Mouse (Mus musculus): ENCODE data around the gene Wdtc1.

Wdtc1 gene

DNA sequence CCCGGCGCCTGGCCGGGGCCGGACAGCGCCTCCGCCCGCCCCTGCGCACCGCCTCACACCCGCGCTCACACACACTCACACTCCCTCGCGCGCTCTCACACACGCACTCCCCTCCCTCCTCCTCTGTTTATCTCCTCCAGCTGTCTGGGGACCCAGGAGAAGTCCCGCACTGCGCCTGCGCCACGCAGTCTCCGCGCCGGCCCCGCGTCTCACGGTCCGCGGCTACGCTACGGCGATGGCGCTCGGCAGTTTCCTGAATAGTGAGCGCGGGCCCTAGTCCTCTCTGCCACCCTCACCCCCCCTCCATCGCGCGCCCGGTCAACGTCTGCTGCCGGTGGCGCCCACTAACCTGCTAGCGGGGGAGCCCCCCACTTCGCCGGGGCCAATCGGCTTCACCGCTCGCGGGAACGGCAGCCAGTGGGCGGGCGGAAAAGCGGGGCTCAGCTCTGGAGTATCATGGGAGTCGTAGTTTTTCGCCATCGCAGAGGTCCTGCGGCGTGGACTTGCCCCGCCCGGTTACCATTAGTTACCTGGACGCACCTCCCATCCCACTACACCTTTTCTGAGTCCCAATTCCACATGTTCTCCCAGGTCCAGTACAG is 14.0 kb downstream of the Wdtc1 start:
- in situ Hi-C loops (cut with MboI; ENCODE audit: low pct_unique_long_range_greater_than_20kb in 1 of 2, low sequenced_read_pairs in 2 of 2, unreplicated experiment in 1 of 2), result no loop called here

DNA sequence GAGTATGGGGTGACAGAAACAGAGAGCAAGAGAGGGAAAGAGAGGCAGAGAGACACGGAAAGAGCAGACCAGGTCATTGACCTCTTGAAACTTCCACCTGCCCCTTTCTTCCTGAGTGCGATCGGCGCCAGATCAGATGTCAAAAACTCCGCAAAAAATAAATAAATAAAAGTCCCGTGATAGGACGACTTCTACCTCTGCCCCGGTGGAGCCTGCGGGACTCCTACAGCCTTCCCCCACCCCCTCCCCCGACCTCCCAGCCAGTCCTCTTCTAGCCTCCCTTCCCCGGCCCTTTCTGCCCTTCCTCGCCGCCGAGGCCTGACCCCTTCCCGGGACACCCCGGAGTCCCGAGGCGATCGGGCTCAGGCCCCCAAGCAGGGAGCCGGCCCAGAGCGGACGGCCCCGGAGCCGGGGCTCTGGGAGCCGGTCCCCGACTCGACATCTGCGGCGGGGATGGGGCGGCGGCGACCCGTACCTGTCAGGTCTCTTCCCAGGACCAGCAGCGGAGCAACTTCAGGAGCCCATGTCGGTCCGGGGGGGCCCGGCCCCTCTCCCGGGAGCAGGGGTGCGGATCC is 14.7 kb downstream of the Wdtc1 start:
- in situ Hi-C loops (cut with MboI; ENCODE audit: low pct_unique_long_range_greater_than_20kb in 1 of 2, low sequenced_read_pairs in 2 of 2, unreplicated experiment in 1 of 2), result no loop called here

DNA sequence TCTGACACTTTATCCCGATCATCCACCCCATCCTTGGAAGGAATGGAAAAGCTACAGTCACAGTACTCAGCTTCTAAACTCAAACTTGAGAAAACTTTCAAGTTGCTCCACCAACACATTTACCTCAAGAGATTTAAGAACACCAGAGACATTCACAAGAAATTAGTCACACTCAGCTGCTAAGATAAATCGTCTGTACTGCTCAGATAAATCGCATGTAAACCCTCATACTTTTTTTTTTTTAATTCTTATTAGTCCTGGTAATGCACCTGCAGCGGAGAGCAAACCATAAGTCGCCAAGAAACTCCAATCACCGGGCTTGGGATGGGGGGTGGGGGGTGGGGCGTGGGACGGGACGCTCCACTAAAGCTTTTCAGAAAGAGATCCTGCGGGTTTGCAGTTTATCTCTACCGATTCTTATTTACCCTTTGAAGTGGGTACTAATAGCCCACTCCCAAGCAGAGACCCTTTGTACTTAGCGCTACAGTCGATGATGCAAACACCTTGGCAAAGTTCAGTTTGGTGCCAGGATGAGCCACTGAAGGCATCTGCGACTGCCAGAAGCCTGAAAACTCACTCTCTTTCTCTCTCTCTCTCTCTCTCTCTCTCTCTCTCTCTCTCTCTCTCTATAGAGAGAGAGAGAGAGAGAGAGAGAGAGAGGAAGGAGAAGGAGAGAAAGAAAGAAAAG is 15.3 kb downstream of the Wdtc1 start:
- in situ Hi-C loops (cut with MboI; ENCODE audit: low pct_unique_long_range_greater_than_20kb in 1 of 2, low sequenced_read_pairs in 2 of 2, unreplicated experiment in 1 of 2), result no loop called here

DNA sequence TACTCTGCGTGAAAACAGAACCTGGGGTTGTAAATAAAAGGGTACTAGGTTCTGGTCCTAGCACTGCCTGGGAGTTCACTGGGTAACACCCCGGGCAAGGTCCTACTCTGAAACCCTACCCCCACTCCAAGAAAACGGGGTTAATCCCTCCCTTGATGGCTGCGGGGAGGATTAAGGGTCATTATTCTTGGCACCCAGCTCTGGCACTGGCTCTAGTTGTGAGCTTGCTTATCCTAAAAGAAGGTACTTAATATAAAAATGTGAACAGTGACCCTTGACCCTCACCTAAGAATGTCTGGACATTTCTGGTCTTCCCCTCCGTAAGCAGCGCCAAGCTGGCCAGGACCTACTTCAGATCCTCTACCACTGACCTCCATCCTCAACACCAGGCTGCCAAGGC is 20.0 kb downstream of the Wdtc1 start:
- in situ Hi-C loops (cut with MboI; ENCODE audit: low pct_unique_long_range_greater_than_20kb in 1 of 2, low sequenced_read_pairs in 2 of 2, unreplicated experiment in 1 of 2), result no loop called here

DNA sequence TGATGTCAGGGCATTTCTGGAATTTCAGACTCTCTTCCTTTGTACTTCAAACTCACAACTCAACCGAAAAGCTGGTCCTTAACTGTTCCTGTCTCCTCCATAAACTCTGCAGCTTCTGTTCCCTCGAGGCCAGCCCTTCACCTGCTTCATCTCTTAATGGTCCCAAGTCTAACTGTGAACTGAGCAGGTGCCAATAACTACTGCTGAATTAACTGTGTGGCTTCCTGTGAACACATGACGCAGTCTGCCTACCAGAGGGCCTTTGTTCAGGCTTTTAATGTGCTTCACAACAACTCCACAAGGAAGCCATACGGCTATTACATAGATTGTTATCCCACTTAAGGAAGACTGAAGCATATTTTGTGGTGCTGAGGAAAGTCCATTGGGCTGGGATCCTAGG is 23.0 kb downstream of the Wdtc1 start:
- in situ Hi-C loops (cut with MboI; ENCODE audit: low pct_unique_long_range_greater_than_20kb in 1 of 2, low sequenced_read_pairs in 2 of 2, unreplicated experiment in 1 of 2), result no loop called here

DNA sequence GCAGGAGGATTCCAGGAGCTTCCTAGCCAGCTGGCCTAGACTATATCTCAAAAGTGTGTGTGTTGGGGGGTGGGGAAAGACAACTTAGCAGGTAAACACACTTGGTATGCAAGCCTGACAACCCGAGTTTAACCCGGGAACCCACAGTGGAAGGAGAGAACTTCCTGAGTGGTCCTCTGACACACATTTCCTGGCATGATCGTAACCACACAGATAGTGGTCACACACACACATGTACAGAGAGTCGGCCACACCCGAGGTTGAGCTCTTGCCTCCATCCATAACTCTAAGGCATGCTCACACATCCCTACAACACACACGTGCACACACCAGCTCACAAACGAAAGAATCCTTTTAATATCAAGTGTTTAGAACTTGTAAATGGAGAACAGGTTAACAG is 25.2 kb downstream of the Wdtc1 start:
- in situ Hi-C loops (cut with MboI; ENCODE audit: low pct_unique_long_range_greater_than_20kb in 1 of 2, low sequenced_read_pairs in 2 of 2, unreplicated experiment in 1 of 2), result no loop called here

DNA sequence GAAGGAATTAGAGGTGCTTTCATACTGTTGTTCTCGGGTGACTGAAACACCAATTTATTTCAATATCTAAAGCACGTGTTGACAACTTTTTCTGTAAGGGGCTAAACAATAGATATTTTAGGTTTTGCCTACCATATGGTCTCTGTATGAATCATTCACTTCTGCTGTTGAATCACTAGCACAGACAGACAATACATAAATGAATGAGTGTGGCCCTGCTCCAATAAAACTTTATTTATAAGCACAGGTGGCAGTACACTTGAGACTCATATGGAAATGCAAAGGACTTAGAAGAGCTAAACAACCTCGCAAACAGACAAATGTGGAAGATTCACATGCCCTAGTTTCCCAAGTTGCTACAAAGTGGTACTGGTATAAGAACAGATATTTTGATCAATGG is 33.6 kb downstream of the Wdtc1 start:
- in situ Hi-C loops (cut with MboI; ENCODE audit: low pct_unique_long_range_greater_than_20kb in 1 of 2, low sequenced_read_pairs in 2 of 2, unreplicated experiment in 1 of 2), result no loop called here

DNA sequence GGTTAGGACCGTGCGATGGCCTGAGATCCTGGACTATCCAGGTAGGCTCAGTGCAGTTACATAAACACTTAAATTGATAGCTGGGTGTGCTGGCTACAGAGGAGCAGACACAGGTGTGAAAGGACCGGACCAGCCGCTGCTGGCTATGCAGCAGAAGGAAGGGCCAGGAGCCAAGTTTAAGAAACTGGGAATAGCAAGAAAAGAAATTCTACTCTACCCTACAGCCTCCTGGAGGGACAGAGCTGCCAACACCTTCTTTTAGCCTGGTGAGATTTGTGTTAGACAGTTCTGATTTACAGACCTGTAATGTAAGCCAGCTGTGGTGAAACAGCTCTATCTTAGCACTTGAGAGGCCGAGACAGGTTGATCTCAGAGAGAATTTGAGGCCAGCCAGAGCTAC is 37.3 kb downstream of the Wdtc1 start:
- in situ Hi-C loops (cut with MboI; ENCODE audit: low pct_unique_long_range_greater_than_20kb in 1 of 2, low sequenced_read_pairs in 2 of 2, unreplicated experiment in 1 of 2), result no loop called here

DNA sequence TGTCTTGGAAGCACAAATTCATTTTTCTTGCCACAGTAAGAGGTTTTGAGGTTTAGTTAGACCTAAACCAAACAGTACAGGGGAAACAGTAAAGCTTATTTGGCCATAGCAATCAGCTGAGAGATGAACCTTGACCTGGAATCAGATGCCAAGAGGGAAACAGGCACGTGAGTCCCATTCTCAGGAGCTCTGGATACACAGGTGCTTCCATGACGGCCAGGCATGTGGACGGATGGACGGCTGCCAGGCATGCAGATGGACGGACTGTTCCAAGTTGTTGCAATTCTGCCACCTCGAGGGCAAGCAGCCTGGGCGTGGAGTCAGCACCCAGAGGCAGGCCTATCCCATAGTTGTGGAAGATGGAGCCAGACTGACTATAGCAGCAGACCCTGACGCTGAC is 38.4 kb downstream of the Wdtc1 start:
- in situ Hi-C loops (cut with MboI; ENCODE audit: low pct_unique_long_range_greater_than_20kb in 1 of 2, low sequenced_read_pairs in 2 of 2, unreplicated experiment in 1 of 2), result no loop called here

DNA sequence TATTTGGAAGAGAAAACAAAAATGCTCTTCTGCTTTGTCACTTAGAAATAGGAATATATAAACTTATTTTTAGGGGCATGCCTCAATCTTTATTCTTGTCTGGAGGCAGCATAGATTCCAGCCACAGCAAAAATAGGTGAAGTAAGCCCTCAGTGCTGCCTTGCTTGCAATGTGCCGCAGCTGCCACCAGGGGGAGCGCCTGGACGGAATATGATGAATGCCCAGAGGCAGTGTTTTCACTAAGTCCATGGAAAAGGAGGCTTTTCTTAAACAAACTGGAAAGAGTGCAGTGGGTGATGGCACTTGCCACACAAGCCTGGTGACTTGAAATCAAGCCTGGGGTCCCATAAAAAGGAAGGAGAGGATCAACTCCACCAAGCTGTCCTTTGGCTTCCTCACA is 43.3 kb downstream of the Wdtc1 start:
- in situ Hi-C loops (cut with MboI; ENCODE audit: low pct_unique_long_range_greater_than_20kb in 1 of 2, low sequenced_read_pairs in 2 of 2, unreplicated experiment in 1 of 2), result loop anchor here in 1 of 2 experiments (10.0 kb wide), 1 partner anchor 375 kb away; no protein-coding TSS in a partner anchor

DNA sequence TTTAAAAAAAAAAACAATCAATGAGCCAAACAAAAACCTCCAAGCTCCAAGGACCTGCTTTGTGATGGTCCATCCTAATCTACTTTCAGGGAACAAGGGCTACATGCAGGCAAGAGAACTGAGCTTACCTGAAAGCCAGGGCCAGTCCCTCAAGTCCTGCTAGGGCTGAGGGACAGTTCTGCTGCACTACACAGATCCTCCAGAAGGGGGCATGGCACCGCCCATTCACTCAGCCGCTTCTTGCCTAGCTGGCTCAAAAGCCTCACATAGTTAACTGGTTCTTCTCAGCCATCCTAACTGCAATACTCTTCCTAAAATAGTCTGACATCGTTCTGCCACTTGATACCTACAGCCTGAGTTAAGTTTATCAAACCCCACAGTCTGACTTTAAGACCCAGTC is 46.0 kb downstream of the Wdtc1 start:
- in situ Hi-C loops (cut with MboI; ENCODE audit: low pct_unique_long_range_greater_than_20kb in 1 of 2, low sequenced_read_pairs in 2 of 2, unreplicated experiment in 1 of 2), result loop anchor here in 1 of 2 experiments (10.0 kb wide), 1 partner anchor 373 kb away; no protein-coding TSS in a partner anchor

DNA sequence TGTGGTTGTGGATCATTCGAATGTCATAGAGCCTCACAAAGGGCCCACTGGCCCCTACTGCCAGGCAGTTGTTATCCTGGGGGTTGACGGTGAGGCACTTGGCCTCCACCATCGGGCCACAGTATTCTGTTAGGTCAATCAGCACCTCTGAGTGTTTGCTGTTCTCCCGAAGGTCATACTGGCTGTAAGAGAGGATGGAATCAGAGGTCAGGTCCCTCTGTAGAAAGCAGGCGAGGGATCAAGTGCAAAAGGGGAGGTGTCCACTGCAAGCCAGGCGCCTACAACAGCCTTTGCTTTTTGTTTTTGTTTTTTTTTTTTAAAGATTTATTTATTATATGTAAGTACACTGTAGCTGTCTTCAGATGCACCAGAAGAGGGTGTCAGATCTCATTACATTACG is 47.5 kb downstream of the Wdtc1 start:
- in situ Hi-C loops (cut with MboI; ENCODE audit: low pct_unique_long_range_greater_than_20kb in 1 of 2, low sequenced_read_pairs in 2 of 2, unreplicated experiment in 1 of 2), result loop anchor here in 1 of 2 experiments (10.0 kb wide), 1 partner anchor 371 kb away; no protein-coding TSS in a partner anchor

DNA sequence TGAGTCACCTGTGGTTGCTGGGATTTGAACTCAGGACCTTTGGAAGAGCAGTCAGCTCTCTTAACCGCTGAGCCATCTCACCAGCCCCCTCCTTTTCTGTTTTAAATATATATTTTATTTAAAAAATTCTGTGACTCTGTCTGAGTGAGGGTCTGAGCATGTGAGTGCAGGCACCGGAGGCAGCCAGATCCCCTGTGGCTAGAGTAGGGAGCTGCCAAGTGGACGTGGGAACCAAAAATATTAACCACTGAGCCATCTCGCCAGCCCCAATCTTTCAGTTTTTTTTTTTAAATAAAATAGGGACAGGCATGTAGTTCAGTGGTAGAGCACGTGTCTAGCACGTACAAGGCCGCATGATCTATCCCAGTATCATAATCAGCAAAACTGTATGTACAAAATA is 48.5 kb downstream of the Wdtc1 start:
- in situ Hi-C loops (cut with MboI; ENCODE audit: low pct_unique_long_range_greater_than_20kb in 1 of 2, low sequenced_read_pairs in 2 of 2, unreplicated experiment in 1 of 2), result loop anchor here (5.0 to 10.0 kb wide), 2 partner anchors 87 to 370 kb away; no protein-coding TSS in a partner anchor

DNA sequence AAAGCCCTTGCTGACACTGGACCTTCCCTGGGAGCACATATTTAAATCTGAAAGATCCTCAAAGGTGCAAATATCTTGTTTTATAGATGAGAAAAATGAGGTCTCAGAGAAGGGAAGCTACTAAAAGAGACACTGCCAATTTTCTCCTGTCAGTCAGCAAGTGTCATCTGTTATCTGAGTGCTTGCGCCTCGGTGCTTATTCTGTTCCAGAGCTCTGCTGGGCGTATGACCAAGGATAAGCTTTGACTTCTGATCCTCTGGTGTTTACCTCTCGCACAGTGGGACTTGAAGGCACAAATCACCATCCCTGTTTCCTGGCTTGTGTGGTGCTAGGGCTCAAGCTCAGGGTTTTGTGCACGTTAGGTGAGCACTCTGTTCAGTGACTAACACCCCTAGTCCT is 50.6 kb downstream of the Wdtc1 start:
- in situ Hi-C loops (cut with MboI; ENCODE audit: low pct_unique_long_range_greater_than_20kb in 1 of 2, low sequenced_read_pairs in 2 of 2, unreplicated experiment in 1 of 2), result loop anchor here (5.0 to 10.0 kb wide), 2 partner anchors 85 to 368 kb away; no protein-coding TSS in a partner anchor

DNA sequence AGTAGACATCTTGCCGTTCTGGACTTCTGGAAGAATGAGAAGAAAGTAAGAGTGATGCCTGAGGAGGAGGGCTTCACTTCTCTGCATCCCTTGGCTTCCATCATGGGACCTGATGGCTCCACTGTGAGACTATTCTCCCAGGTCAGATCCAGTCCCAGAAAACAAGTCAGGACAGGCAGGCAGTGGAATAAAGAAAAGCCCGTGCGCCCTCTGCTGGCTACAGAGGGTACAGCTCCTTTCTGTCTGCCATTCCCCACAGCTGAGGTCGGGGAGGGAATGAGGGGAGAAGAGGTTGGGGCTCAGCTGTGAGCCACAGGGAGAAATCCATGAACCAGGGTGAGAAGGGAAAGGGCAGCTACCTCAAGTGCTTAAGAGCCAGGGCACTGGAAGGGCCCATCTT is 51.5 kb downstream of the Wdtc1 start:
- in situ Hi-C loops (cut with MboI; ENCODE audit: low pct_unique_long_range_greater_than_20kb in 1 of 2, low sequenced_read_pairs in 2 of 2, unreplicated experiment in 1 of 2), result loop anchor here (5.0 to 10.0 kb wide), 2 partner anchors 85 to 367 kb away; no protein-coding TSS in a partner anchor

DNA sequence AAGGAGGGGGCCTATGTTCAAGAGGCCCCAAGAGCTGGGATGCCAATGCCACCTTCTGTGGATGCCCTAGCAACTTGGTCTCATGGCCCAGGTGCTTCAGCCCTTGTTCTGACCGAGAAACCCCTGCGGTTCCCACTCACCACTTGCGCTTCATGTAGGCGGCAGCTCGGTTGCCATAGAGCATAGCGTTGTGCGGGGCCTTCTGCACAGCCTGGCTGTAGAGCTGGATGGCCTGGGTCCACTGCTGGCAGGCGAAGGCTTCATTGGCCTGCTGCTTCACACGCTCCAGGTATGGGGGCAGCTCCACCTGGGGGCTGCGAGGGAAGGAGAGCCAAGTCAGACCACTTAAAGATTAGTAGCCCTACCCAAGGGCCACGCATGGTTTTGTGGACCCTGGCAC is 52.9 kb downstream of the Wdtc1 start:
- in situ Hi-C loops (cut with MboI; ENCODE audit: low pct_unique_long_range_greater_than_20kb in 1 of 2, low sequenced_read_pairs in 2 of 2, unreplicated experiment in 1 of 2), result loop anchor here (5.0 to 10.0 kb wide), 2 partner anchors 83 to 366 kb away; no protein-coding TSS in a partner anchor

DNA sequence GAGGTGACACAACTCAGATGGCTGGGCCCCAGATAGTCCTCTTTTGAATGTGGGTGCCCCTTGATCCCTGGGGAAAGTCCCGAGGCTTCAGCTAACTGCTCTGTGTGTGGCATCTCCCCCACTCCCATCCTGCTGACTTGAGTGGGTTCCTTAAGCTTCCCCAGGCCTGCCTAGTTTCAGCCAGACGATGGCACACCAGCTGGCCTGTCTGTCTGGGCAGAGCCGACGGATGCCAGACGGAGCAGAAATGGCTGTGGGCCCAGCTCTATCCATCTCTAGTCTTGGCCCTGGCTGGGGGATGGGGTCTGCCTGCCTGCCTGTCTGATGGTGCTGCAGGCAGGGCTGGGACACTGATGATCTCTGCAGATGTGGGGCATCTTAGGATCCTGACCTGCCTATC is 53.6 kb downstream of the Wdtc1 start:
- in situ Hi-C loops (cut with MboI; ENCODE audit: low pct_unique_long_range_greater_than_20kb in 1 of 2, low sequenced_read_pairs in 2 of 2, unreplicated experiment in 1 of 2), result loop anchor here (5.0 to 10.0 kb wide), 2 partner anchors 82 to 365 kb away; no protein-coding TSS in a partner anchor

DNA sequence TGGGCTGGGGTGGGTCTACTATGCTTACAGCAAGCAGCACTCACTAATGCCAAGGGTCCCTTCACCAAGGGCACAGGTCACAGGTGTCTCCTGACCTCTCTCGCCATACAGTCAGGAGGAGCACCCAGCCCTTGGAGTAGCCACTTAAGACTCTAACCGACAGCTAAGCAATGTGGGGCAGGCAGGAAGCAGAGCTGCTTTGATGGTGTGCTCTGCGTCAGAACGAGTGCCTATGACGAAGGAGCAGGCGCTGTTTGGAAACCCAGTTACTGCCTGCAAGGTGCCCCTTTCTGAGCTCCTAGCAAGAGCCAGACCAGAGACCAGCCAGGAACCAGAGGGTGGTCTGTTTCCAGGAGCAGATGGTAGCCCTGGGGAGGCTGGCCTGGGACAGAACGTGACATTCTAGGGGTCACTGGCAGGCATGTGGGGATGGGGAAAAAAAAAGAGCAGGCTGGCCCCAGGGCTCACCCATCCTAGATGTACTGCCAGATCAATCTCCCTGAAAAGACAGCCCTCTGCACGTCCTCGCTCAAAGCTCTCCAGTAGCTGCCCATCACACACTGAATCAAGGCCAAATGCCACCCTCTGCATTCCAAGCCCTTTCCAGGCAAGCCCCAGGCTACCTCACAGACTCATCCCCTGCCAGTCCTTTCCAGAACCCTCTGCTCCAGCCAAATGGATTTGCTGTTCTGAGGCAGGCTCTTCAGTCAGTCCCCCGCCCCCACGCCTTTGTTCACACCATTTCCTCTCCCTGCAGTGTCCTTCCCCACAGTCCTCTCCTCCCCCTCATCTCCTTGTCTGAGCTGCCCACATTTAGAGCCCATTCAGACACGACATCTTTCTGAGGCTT is 54.5 kb downstream of the Wdtc1 start:
- in situ Hi-C loops (cut with MboI; ENCODE audit: low pct_unique_long_range_greater_than_20kb in 1 of 2, low sequenced_read_pairs in 2 of 2, unreplicated experiment in 1 of 2), result no loop called here

DNA sequence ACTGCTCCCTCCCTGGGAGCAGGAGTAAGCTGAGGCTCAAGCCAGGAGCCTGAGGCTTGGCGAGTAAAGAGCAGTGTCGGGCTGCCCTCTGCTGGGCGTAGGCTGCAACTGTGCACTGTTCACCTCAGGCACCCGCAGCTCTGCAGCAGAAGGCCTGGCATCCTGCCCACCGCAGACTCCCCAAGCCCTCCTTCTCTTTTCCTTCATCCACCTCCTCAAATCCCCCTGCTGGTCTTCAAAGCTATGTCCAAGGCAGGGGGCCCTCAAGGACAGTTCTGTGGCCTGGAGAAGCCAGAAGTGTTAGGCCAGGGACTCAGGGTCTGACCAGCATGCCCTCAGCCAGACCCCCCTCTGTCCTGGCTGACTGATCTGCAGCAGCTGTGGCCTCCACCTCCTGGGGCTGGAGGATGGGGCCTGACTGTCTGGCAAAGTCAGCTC is 55.5 kb downstream of the Wdtc1 start:
- in situ Hi-C loops (cut with MboI; ENCODE audit: low pct_unique_long_range_greater_than_20kb in 1 of 2, low sequenced_read_pairs in 2 of 2, unreplicated experiment in 1 of 2), result no loop called here
